Mouse (Mus musculus) lung, embryonic 16.5 days (tissue): Measurements from ENCODE around the gene Fam110c. TPM values are rescaled to one million over a fixed set of nuclear protein-coding genes. Genes with fewer than 3 reads are reported as not detected.

Experiments used
- ATAC-seq: fragments of 200-750 bp; cut with Nextera tagmentation; 2 replicates; pipeline ENCODE4 v1.8.0; 2017; ENCODE audit warnings: low read depth, mild to moderate bottlenecking, moderate library complexity
- H3K27ac ChIP-seq: fragments of 300-500 bp; sonication (generic); 2 replicates; pipeline ENCODE4 v1.5.1; 2014; ENCODE audit warnings: mild to moderate bottlenecking, control low read depth, low read length
- H3K27me3 ChIP-seq: fragments of 300-500 bp; sonication (generic); 2 replicates; pipeline ENCODE4 v1.6.1; 2014; ENCODE audit warnings: low read depth, low read length, mixed read lengths; ENCODE audit not compliant: control insufficient read depth, insufficient read depth
- H3K36me3 ChIP-seq: fragments of 300-500 bp; sonication (generic); 2 replicates; pipeline ENCODE4 v1.6.1; 2014; ENCODE audit warnings: low read length; ENCODE audit not compliant: control insufficient read depth, insufficient read depth
- H3K4me1 ChIP-seq: fragments of 300-500 bp; sonication (generic); replicated peaks from 2 replicates; pipeline ENCODE4 v1.6.1; 2014; ENCODE audit warnings: low read length, mixed read lengths; ENCODE audit not compliant: control insufficient read depth, insufficient read depth
- H3K4me2 ChIP-seq: fragments of 300-500 bp; sonication (generic); 2 replicates; pipeline ENCODE4 v1.6.1; 2014; ENCODE audit warnings: low read depth, low read length, control low read depth
- H3K4me3 ChIP-seq: fragments of 300-500 bp; sonication (generic); 2 replicates; pipeline ENCODE4 v1.5.1; 2014; ENCODE audit warnings: mild to moderate bottlenecking, low read length, control low read depth
- H3K9ac ChIP-seq: fragments of 300-500 bp; sonication (generic); 2 replicates; pipeline ENCODE4 v1.6.1; 2014; ENCODE audit warnings: low read length, control low read depth
- H3K9me3 ChIP-seq: fragments of 300-500 bp; sonication (generic); 2 replicates; pipeline ENCODE4 v1.6.1; 2016; ENCODE audit warnings: low read length; ENCODE audit not compliant: control insufficient read depth
- WGBS: fragments of 180-500 bp; shearing (Covaris S2); extraction: QIAGEN DNeasy Blood & Tissue Kit; methylation state at CpG from one replicate; pipeline ENCODE4 v1.1.7; 2014; 5-methylcytosine and 5-hydroxymethylcytosine counted together
- polyA plus RNA-seq: library from polyadenylated mRNA; unstranded; fragments of >200 nt; fragmentation: Nextera tagmentation; extraction: Ambion mirVana; gene quantifications from 2 replicates; pipeline ENCODE4 v1.2.1, GENCODE M21; 2015

Fam110c gene
- polyA plus RNA-seq, 1 experiment from 2014 or later, result 2.4 TPM

GRCm38 (mm10) chr12:31092481-31092880 lies 18.8 kb downstream of the Fam110c start:
- Histone ChIP-seq H3K9me3 (no peaks in the 10 kb centered on the region), H3K27me3 (no peaks in the 10 kb centered on the region), H3K27ac (no peak overlapping the region), H3K4me3 (no peak overlapping the region), H3K36me3 (no peaks in the 10 kb centered on the region), H3K9ac (no peak overlapping the region), H3K4me2 (no peak overlapping the region), H3K4me1 (no peaks in the 10 kb centered on the region)
- no peak for ATAC-seq
- WGBS, result 53% methylated on average over 5 of the region's 5 CpGs

GRCm38 (mm10) chr12:31097185-31097584 lies 23.5 kb downstream of the Fam110c start:
- 85% methylated on average over 6 of the region's 6 CpGs for WGBS
- ATAC-seq, result no peak
- no peak overlapping the region for H3K27ac ChIP-seq

DNA sequence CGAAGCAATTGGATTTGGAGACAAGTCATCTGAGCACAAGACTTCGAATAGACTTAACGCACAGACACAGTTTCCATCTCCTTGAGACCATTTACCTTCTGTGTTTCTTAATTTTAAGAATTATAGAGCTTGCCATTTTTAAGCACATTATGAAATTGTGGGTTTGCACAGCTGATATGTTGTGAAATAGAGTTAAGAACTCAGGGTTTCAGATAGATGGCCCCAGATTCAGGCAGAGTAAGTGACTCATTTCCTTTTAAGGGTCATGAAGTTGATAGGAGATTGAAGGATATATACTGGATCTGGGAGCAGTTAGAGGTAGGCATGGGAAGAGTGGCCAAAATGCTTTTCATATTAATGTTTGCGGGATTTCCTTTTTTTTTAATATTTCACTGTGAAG lies 27.5 kb downstream of the Fam110c start:
- no peaks in the 10 kb centered on the region for H3K36me3 ChIP-seq
- no peak overlapping the region for H3K4me3 ChIP-seq
- no peak overlapping the region for H3K27ac ChIP-seq
- no peaks in the 10 kb centered on the region for H3K4me1 ChIP-seq
- ATAC-seq, result no peak
- WGBS, result 95% methylated on average over 4 of the region's 4 CpGs
- no peaks in the 10 kb centered on the region for H3K9me3 ChIP-seq
- H3K27me3 ChIP-seq, result no peaks in the 10 kb centered on the region
- no peak overlapping the region for H3K9ac ChIP-seq
- no peak overlapping the region for H3K4me2 ChIP-seq

More at GRCm38 (mm10) chr12:31097185-31097584, 23.5 kb downstream of the Fam110c start:
- Histone ChIP-seq H3K4me2 (no peak overlapping the region), H3K27me3 (no peaks in the 10 kb centered on the region), H3K36me3 (no peaks in the 10 kb centered on the region), H3K9ac (no peak overlapping the region), H3K4me1 (no peaks in the 10 kb centered on the region), H3K4me3 (no peak overlapping the region), H3K9me3 (no peaks in the 10 kb centered on the region)

- Histone ChIP-seq H3K9ac (no peak overlapping the region), H3K27ac (no peak overlapping the region), H3K4me2 (no peak overlapping the region), H3K27me3 (no peaks in the 10 kb centered on the region), H3K4me3 (no peak overlapping the region), H3K4me1 (no peaks in the 10 kb centered on the region), H3K9me3 (no peaks in the 10 kb centered on the region), H3K36me3 (no peaks in the 10 kb centered on the region)
- ATAC-seq, result no peak
- 67% methylated on average over 4 of the region's 4 CpGs for WGBS
These were observed 28.2 kb downstream of the Fam110c start for GRCm38 (mm10) chr12:31101821-31102220.

DNA sequence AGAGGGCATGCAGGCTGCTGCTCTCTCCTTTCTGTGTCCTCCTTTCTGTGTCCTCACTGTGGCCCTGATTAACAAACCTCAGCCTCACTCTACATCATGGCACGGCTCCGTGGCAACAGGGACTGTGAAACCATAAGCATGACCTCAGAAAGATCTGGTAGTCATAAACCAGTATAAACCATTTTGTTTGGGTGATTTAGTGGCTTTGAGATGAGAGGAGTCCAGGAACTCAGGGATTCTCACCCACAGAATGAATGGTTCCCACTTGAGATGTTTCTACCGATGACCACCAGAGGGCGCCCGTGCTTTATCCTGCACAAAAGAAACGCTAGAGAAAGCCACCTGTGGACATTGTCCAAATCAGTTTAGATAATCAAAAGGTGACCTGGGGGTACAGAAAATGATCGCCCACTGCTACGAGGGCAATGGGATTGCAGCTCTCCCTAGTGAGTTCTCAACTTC lies 42.4 kb downstream of the Fam110c start:
- Histone ChIP-seq H3K9me3 (no peaks in the 10 kb centered on the region), H3K27me3 (no peaks in the 10 kb centered on the region), H3K36me3 (no peaks in the 10 kb centered on the region), H3K4me3 (no peak overlapping the region), H3K4me2 (no peak overlapping the region), H3K9ac (no peak overlapping the region), H3K4me1 (0 out of 2 replicates have a peak, but pooled peaks cover 2% of the 10 kb centered on the region), H3K27ac (no peak overlapping the region)
- 12% methylated on average over 8 of the region's 8 CpGs for WGBS
- ATAC-seq, result peak; percentile 34; the same call in 1 of the 2 replicates

- ATAC-seq, result no peak
- no peaks in the 10 kb centered on the region for H3K36me3 ChIP-seq
- WGBS, result 67% methylated on average over 5 of the region's 5 CpGs
- H3K27ac ChIP-seq, result no peak overlapping the region
- H3K9ac ChIP-seq, result no peak overlapping the region
- 0 out of 2 replicates have a peak, but pooled peaks cover 3% of the 10 kb centered on the region for H3K4me1 ChIP-seq
- no peak overlapping the region for H3K4me2 ChIP-seq
- H3K27me3 ChIP-seq, result no peaks in the 10 kb centered on the region
- no peak overlapping the region for H3K4me3 ChIP-seq
- no peaks in the 10 kb centered on the region for H3K9me3 ChIP-seq
These were observed 46.9 kb downstream of the Fam110c start for GRCm38 (mm10) chr12:31120535-31120934.

GRCm38 (mm10) chr12:31122892-31123622 lies 49.4 kb downstream of the Fam110c start:
- no peak overlapping the region for H3K4me2 ChIP-seq

GRCm38 (mm10) chr12:31126071-31126470 lies 52.4 kb downstream of the Fam110c start:
- H3K4me3 ChIP-seq, result no peak overlapping the region
- 0 out of 2 replicates have a peak, but pooled peaks cover 5% of the 10 kb centered on the region for H3K4me1 ChIP-seq
- no peaks in the 10 kb centered on the region for H3K27me3 ChIP-seq
- WGBS, result 57% methylated on average over 1 of the region's 1 CpGs
- no peaks in the 10 kb centered on the region for H3K9me3 ChIP-seq
- ATAC-seq, result no peak
- H3K4me2 ChIP-seq, result no peak overlapping the region
- H3K27ac ChIP-seq, result no peak overlapping the region
- H3K9ac ChIP-seq, result no peak overlapping the region
- H3K36me3 ChIP-seq, result no peaks in the 10 kb centered on the region

More at GRCm38 (mm10) chr12:31122892-31123622, 49.4 kb downstream of the Fam110c start:
- H3K4me3 ChIP-seq, result no peak overlapping the region
- no peak overlapping the region for H3K27ac ChIP-seq
- no peaks in the 10 kb centered on the region for H3K36me3 ChIP-seq
- ATAC-seq, result 0 out of 2 replicates have a peak, but pooled peaks have one; percentile 41
- no peak overlapping the region for H3K9ac ChIP-seq
- no peaks in the 10 kb centered on the region for H3K27me3 ChIP-seq
- H3K9me3 ChIP-seq, result no peaks in the 10 kb centered on the region
- 0 out of 2 replicates have a peak, but pooled peaks cover 3% of the 10 kb centered on the region for H3K4me1 ChIP-seq
- whole genome bisulfite sequencing, result 46% methylated on average over 6 of the region's 6 CpGs

DNA sequence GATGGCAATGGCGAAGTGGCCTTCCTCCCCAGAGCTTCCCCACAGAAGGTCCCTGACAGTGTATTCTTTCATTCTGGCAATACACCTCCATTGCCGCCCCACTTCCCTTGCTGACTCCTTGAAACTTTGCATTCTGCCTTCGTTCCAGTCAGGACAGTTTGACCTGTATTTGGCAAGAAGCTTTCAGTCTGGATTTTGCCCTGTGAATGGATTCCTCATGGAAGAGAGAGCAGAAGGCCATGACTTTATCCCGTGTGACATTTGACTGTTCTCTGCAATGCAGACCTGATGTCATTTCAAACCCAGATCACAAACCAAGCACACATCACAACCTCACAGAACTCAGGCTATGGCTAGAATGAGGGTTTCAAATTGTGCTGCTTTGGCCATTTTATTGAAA lies 55.9 kb downstream of the Fam110c start:
- no peak overlapping the region for H3K4me2 ChIP-seq
- H3K36me3 ChIP-seq, result no peaks in the 10 kb centered on the region
- no peaks in the 10 kb centered on the region for H3K27me3 ChIP-seq
- no peak overlapping the region for H3K4me3 ChIP-seq
- WGBS, result 85% methylated on average over 4 of the region's 4 CpGs
- 0 out of 2 replicates have a peak, but pooled peaks cover 3% of the 10 kb centered on the region for H3K4me1 ChIP-seq
- no peak overlapping the region for H3K9ac ChIP-seq
- no peak overlapping the region for H3K27ac ChIP-seq
- ATAC-seq, result no peak
- H3K9me3 ChIP-seq, result no peaks in the 10 kb centered on the region
